Mouse (Mus musculus) gastrocnemius, adult 18-20 months (tissue): ENCODE results near the gene Ppp6r2. TPM values are rescaled to one million over a fixed set of nuclear protein-coding genes. Genes with fewer than 3 reads are reported as not detected.

Experiments used
- DNase-seq: peaks from one replicate; pipeline ENCODE4 v3.0.0; 2021; ENCODE audit warnings: low spot score
- long read RNA-seq, 2 experiments: library from polyadenylated mRNA; stranded (forward); transcript quantifications; one replicate each; pipeline ENCODE4 v2.0.0; 2021
- total RNA-seq, 2 experiments: library from RNA; stranded (reverse); gene quantifications; 2 replicates each; pipeline ENCODE4 v1.2.3; 2021

The Ppp6r2 gene
- total RNA-seq, result 10 to 100 TPM; 90.7 to 93.0 TPM
- long read RNA-seq, experiment 1, partial matches to known transcripts, result 1 of 29 reads
- long read RNA-seq, experiment 1, other reads (novel, unspliced or antisense), result 27 of 29 reads
- long read RNA-seq, experiment 2, partial matches to known transcripts, result 5 of 31 reads
- long read RNA-seq, experiment 2, other reads (novel, unspliced or antisense), result 21 of 31 reads

DNA sequence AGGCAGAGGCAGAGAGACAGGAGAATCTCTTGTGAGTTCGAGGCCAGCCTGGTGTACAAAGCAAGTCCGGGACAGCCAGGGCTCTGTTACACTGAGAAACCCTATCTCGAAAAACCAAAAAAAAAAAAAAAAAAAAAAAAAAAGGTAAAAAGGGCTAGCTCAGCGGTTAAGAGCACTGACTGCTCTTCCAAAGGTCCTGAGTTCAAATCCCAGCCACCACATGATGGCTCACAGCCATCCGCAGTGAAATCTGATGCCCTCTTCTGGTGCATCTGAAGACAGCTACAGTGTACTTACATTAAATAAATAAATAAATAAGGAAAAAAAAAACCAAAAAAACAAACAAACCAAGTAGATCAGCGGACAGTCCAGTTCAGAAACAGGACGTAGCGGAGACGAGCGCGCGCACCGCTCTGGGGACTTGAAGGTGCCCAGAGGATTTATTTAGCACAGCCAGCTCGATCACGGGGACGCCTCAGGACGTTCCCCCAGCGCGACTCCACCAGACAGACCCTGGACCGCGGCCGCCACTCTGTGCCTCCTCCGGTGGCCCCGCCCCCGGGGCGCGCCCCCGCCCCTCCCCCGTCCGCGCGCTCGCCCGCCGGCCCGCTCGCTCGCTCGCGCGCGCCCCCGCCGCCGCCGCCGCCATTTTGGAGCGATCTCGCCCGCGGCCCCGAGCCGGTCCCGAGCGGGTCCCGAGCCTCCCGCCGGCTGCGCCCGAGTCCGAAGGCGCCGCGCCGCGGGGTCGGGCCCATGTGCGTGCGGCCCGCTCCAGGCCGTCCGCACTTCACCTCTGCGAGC lies at the start of gene Ppp6r2:
Gene Ppp6r2, plus strand, starts transcription at position 639 of the 801 bp plus-strand sequence.
- DNase-seq, result peak; percentile 86

- DNase-seq, result no peak
Observed at GRCm38 (mm10) chr15:89165478-89165877, 45.9 kb upstream of the Ppp6r2 start.

DNA sequence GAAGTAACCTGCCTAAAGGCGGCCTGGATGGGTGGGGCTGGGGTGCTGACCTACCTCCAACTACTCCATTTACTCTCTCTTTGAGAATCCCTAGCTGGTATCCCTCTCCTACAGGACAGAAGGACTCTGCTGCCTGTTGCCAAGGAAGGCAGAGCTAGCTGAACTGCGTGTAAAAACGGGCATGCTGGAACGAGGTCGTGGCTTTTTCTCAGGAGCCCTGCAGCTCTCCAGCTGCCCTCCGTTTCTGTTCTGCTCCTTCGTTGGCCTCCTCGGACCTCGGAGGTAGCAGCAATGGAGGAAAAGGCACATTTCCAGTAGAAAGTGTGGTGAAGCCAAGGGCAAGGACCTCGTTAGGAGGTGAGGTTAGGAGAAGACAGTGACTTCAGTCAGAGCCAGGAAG lies 42.4 kb upstream of the Ppp6r2 start:
- no peak for DNase-seq

DNA sequence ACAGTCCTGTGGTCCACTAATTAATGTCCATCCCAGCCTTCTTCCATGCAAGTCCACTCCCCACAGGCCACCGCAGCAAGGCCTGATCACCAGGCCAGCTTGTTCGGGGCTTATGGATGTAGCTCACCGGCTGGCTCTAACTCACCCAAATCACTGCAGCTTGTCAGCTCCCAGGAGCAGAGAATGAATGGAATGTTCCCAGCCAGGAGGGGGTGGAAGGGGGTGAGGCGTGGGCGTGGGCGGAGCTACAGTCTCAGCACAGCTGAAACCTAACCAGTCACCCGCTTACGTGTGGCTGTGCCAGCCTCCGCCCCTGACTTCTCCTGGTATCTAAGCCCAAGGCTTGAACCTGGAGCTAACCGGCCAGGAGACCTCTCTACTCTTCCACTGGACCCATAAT lies 41.9 kb upstream of the Ppp6r2 start:
- DNase-seq, result peak; percentile 81

GRCm38 (mm10) chr15:89170102-89170501 lies 41.3 kb upstream of the Ppp6r2 start:
- no peak for DNase-seq

GRCm38 (mm10) chr15:89171526-89172051 lies 39.8 kb upstream of the Ppp6r2 start:
- DNase-seq, result no peak

GRCm38 (mm10) chr15:89172276-89172935 lies 38.9 kb upstream of the Ppp6r2 start:
- no peak for DNase-seq

- DNase-seq, result no peak
Observed at GRCm38 (mm10) chr15:89173024-89173905, 38.1 kb upstream of the Ppp6r2 start.

DNA sequence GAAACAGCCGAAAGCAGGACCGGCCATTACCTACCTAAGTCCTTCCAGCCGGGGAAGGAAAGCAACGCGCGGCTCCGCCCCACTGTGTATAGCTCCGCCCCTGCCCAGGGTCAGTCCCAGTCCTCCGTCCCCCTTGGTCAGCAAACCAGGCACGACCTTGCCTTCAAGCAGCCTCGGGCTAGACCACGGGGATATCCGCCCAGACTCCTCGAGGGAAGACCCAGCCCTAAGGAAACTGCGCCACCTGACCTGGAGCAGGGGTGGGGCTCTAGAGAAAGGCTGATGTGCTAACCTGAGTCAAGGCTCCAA lies 37.5 kb upstream of the Ppp6r2 start:
- DNase-seq, result no peak

- no peak for DNase-seq
Observed at GRCm38 (mm10) chr15:89174889-89175339, 36.4 kb upstream of the Ppp6r2 start.

DNA sequence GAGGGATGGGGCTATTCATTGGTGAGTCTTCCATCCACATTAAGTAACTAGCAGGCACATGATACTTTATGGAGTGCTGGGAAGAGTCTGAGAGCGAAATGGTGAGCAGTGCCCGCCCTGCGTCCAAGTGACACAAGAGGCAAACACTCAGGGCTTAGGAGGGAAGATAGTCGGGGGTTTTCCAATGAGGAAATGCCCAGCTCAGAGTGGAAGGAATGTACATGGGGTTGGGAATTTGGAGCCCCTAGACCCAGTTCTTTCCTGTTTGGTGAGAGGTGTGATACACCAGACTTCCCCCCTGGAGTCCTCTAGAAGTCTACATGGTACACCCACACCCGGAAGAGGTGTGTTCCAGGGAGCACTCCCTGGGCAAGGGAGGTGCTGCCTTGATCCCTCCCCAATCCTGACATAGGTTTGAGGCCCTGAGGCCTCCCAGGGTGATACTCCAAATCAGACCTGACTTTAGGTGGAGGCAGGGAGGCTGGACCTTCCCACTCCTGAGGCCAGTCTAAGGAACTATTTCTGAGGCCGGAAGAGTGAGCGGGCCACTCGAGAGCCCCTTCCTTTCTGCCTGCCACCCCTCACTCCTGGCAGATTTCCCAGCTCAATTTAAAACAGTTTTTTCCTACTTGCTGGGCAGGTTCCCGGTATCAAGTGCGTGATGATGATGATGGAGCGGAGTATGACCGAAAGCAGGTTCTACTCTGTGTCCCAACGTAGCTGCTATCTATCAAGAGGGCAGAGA lies 35.8 kb upstream of the Ppp6r2 start:
- no peak for DNase-seq

DNA sequence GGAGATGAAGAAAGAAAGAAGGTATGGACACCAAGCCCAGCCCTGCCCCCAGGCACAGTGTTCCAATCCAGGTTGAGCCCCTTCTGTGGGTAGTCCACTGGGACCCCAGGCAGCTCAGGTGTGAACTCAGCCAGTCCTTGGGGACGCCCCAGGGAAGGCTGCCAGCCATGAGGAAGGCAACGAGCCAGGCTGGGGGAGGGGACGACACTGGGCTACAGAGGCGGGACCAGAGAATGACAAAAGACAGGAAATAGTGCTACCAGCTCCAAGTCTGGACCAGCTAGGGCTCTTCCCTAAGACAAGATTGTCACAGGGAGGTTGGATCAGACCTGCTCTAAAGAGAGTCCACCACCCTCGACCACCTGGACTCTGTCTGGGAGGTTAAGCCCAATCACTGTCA lies 34.2 kb upstream of the Ppp6r2 start:
- DNase-seq, result peak; percentile 63

DNA sequence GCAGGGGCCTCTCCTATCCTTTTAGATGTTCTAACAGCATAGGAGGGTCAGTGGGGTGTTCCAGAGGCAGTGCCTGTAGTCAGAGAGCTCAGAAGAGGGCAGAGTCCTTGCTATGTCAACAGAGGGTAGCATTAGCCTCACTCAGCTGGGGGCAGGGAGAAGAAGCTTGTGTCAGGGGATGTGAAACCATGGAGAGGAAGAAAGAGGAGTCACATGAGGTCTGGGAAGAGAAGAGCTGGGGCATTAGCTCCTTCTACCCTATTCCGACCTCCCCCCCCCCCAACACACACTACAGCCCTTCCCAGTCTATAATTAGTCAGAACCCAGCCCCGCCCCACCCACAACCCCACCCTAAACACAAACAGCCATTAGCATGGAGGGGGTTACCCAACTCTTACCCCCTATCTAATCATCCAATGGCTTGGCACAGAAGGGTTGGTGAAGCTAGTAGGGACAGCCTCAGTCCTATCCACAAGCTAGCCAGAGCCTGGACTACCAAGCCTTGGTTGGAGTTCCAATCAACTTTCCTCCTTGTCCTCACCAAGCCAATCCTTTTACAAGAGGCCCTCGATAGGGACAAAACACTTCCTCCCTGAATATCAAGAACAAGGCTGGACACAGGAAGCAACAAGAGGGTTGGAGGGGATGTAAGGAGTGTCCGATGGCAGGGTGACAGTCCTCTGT lies 33.6 kb upstream of the Ppp6r2 start:
- DNase-seq, result no peak

DNA sequence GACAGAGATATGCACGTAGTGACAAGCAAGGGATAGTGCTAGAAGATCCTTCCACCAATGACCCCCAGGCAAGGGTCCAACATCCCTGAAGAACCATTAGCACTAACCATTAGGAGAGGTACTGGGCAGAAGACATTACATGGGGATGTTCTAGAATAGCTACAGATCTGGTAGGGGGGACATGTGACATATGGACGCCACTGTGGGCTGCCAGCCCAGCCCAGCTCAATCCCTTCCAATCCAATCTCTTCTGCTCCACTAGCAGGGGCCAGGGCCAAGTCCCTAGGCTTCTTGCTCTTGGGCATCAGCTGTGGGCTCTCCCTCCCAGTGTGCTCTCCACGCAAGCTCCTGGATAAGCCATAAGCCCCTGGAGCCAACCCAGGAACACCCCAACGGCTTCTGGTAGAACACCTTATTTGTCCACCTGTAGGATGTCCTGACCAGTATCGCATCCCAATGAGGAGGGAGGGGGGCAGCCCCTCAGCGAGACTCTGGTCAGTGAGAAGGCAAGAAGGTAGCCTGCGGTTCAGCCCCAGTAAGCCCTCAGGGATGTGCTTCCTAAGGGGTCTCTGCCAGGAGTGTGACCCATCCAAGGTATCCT lies 33.0 kb upstream of the Ppp6r2 start:
- DNase-seq, result no peak

- peak; percentile 65 for DNase-seq
Observed at GRCm38 (mm10) chr15:89178954-89179629, 32.3 kb upstream of the Ppp6r2 start.

DNA sequence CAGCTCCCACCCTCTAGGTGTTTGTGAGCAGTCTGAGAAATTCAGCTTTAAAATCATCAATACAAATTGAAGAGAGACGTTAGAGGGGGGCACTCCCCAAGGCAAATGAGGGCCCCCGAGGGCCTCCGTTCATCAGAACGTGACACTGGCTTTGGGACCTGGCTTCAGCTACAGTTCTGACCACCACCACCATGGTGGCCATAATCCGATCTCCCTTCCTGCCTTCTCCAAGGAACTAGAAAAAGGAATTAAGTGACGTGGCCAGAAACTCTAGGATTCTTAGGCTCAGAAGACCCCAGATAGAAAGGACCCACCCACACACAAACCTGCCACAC lies 31.8 kb upstream of the Ppp6r2 start:
- no peak for DNase-seq

DNA sequence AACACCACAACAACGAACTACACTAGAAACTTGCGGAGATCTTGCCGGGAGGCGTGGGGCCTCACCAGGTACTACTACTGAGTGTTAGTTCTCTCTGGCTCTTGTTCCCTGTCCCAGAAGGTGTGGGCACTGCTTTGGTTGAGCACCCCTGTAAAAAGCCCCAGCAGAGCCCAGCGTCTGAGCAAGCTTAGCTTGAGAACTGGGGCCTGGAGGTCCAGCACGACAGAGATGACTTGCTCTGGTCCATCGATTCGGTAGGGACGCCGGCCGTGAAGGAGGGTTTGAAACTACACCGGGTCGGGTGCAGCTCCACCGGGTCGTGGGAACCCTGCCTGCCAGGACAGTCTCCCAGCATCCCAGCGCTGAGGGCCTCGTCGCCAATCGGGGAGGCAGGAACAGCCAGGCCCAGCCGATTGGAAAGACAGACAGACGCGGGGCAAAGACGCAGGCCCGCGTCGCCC lies 31.2 kb upstream of the Ppp6r2 start:
- DNase-seq, result no peak

GRCm38 (mm10) chr15:89180571-89181229 lies 30.7 kb upstream of the Ppp6r2 start, which contains the start of gene Plxnb2:
Gene Plxnb2 (minus strand): TSS chr15:89180788.
- peak; percentile 67 for DNase-seq
